Comparison of ENCODE assay signal across 23 mouse cellular contexts in genomic region chr5:3607114-3607513, GRCm38 (mm10). TPM values are rescaled to one million over a fixed set of nuclear protein-coding genes. Genes with fewer than 3 reads are reported as not detected.
"Had no signal": no experiment of that assay in that cellular context is flagged by ENCODE, and none has a peak within 500 bp of the region (broad histone marks: within the 10 kb centered on the region; RNA-seq: fewer than 3 reads in every experiment).

No protein-coding gene starts in this region.

- H3K9me3 ChIP-seq: neural tube, embryonic 15.5 days; stomach, embryonic 15.5 days had no signal

- H3K27me3 ChIP-seq: neural tube, embryonic 15.5 days; stomach, embryonic 15.5 days had no signal

- H3K4me1 ChIP-seq: neural tube, embryonic 15.5 days; stomach, embryonic 15.5 days had no signal

- H3K27ac ChIP-seq: neural tube, embryonic 15.5 days; stomach, embryonic 15.5 days; stomach, postnatal 0 days had no signal

- H3K4me2 ChIP-seq: neural tube, embryonic 15.5 days; stomach, embryonic 15.5 days had no signal

- DNase-seq: retina, postnatal 1 day; right cerebral cortex, adult 18-20 months; right cerebral cortex, postnatal 14 days; right cerebral cortex, postnatal 25 days; right cerebral cortex, postnatal 4 days; spleen, adult 18-20 months; thymus, adult 18-20 months; thymus, adult 2 months; thymus, postnatal 14 days; thymus, postnatal 25 days; thymus, postnatal 36 days; thymus, postnatal 4 days had no signal

- H3K9ac ChIP-seq: neural tube, embryonic 15.5 days; stomach, embryonic 15.5 days had no signal

- H3K4me3 ChIP-seq: neural tube, embryonic 15.5 days; stomach, embryonic 15.5 days had no signal

RNA-seq across cellular contexts. Expression of gene Tmbim7, which starts 43.9 kb away (rescaled TPM):
- total RNA-seq: neutrophil, adult 5-6 weeks had no signal
- polyA plus RNA-seq: neural tube, embryonic 14.5 days; neural tube, embryonic 15.5 days; small intestine, adult 2 months; spleen, adult 2 months; stomach, embryonic 14.5 days; stomach, embryonic 15.5 days; stomach, embryonic 16.5 days; stomach, postnatal 0 days; thymus, adult 2 months; thymus, postnatal 0 days; urinary bladder, adult 2 months had no signal
